Mouse (Mus musculus) 3T3-L1 (cell line): ENCODE measurements around the gene Snd1.

Source experiments
- DNase-seq: peaks from one replicate; pipeline ENCODE4 v3.0.0-alpha.2; 2015; ENCODE audit warnings: low read depth, low spot score

Gene Snd1

DNA sequence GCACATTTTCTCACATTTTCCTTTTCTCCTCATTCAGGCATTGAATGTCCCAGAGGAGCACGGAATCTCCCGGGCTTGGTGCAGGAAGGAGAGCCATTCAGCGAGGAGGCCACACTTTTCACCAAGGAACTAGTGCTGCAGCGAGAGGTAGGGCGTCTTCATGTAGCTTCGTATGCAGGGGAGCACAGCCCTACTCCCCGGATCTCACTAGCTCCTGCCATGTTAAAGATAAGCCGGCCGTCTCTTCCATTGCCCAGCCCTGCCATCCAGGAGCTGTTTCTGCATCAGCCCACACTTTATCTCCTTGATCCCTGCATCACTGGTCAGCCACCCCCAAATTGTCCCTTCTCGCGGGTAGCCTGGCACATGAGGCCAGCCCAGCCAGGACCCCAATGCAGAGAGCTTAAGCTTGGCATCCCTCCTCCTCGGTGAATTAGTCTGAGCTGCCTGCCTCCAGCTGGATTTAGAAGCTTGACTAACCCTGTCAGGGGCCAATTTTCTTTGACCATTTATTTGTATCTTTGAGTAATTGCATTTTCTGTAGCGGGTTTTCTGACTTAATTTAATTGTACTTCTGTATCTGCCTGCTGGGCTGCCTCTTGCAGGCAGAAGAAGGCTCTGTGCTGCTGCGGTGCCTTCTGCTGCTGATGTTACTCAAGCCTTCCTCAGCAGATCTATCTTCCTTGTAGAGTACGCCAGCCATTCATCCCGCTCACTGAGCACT is 321.0 kb downstream of the Snd1 start:
- DNase-seq, result no peak

GRCm38 (mm10) chr6:28799818-28800217 is 324.9 kb downstream of the Snd1 start:
- no peak for DNase-seq

GRCm38 (mm10) chr6:28800976-28801375 is 326.0 kb downstream of the Snd1 start:
- DNase-seq, result no peak

GRCm38 (mm10) chr6:28803678-28804279 is 328.8 kb downstream of the Snd1 start:
- no peak for DNase-seq

- DNase-seq, result no peak
Measured at GRCm38 (mm10) chr6:28804751-28805150, 329.8 kb downstream of the Snd1 start.

- DNase-seq, result no peak
Measured at GRCm38 (mm10) chr6:28813057-28813456, 338.1 kb downstream of the Snd1 start.

DNA sequence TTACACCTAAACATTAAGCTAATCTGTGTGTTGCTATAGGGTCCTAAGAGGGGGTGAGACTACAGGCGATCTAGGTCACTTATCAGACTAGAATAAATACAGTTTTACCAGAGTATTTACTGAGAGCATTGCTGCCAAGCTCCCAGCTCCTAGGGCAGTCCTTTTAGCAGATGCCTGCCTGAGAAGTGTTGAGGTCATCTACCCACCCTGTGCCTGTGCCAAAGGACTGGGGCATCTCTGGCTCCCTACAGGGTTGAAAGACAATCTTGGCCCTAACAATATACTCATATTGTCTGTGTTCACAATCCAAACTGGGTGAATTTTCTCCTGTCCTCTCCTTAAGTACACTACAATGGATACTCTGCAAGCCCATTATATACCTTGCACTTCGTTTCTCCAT is 340.0 kb downstream of the Snd1 start:
- DNase-seq, result no peak

DNA sequence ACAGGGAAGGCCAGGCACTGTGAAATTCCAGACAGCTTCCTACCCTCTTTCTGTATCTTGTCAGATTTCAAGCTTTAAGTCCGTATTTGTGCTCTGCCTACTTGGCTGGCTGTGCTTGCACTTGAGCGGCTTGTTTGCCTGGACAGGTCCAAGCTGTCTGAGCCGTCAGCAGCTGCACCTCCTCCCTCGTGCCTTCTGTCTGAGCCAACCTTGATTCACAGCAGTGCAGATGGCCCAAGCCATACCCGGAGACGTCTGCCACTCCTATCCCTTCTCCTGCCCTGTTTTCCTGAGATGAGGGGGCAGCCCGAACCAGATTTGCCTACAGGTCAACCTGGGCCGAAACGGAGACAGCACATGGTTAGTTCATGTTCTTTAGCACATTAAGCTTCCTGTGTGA is 342.1 kb downstream of the Snd1 start:
- DNase-seq, result no peak

DNA sequence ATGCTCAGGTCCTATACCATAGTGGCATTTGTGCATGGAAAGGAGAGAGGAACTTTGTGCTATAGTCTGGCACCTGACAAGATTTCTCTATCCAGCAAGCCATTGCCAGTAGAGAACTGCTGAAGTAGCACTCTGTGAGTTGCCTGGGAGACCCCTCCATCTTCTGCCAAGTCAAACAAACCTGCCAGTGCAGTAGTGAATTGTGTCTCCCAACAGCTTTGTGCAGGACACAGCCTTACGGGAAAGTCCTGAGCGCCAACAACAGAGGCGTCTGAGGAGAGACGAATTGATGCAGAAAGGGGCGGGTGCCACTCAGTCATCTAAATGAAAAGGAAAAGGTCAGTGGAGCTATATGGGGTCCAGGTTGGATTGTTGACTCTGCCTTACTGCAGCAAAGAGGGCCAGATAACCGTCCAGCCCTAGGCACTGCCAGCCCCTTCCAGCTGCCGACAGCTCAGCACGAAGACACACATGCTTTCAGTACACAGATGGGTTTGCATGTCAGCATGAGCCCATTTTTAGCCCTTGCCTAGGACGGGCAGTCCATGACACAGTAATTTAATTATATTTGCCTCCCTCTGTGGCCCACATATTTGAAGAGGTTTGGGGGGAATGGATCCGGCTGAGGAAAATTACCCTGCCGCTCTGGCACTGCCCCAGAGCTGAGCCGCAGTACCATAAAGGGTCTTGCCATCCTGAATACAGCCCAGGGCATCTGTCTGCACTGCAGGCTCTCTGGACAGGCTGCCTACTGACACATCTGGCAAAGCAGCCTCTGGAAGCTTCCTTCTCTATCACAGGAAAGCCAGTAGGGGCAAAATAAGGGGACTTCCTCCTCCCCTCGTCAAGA is 344.8 kb downstream of the Snd1 start:
- no peak for DNase-seq

DNA sequence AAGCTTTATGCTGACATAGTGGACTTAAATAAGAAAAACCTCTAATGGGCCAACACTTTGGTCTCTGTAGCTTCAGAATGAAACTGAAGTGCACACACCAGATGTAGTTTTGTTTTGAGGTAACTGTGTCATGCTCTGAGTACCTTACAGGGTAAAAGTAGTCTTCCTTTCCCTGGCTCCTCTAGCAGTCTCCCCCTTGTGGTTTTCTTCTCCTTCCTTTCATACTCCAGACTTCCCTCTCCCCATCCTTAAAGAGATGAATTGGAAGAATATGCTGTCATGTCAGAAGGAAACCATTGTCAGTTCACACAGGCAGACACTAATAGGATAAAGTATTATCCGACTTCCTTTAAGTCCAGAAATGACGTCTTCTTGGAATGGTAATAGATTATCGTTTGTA is 347.4 kb downstream of the Snd1 start:
- DNase-seq, result peak; percentile 50

- peak; percentile 77 for DNase-seq
Measured at GRCm38 (mm10) chr6:28823375-28823774, 348.4 kb downstream of the Snd1 start.

GRCm38 (mm10) chr6:28823802-28824201 is 348.9 kb downstream of the Snd1 start:
- peak; percentile 92 for DNase-seq

DNA sequence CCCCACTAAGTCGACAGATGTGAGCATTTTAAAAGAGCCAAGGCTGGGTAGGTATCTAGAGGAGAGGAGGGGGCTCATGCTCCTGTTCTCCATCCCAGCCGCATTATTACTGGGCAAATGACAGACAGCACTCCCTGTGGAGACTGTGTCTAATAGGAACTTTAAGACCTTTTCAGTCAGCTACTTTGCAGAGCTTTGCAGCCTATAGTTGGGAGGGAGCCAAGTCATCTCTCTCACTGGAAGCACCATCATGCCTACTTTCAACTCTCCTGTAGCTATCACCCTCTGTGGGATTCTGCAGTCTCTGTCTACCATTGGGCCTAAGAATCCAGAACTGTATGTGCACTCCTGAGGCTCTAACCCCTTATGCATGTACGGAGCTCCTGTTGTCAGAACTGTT is 351.0 kb downstream of the Snd1 start:
- peak; percentile 29 for DNase-seq

DNA sequence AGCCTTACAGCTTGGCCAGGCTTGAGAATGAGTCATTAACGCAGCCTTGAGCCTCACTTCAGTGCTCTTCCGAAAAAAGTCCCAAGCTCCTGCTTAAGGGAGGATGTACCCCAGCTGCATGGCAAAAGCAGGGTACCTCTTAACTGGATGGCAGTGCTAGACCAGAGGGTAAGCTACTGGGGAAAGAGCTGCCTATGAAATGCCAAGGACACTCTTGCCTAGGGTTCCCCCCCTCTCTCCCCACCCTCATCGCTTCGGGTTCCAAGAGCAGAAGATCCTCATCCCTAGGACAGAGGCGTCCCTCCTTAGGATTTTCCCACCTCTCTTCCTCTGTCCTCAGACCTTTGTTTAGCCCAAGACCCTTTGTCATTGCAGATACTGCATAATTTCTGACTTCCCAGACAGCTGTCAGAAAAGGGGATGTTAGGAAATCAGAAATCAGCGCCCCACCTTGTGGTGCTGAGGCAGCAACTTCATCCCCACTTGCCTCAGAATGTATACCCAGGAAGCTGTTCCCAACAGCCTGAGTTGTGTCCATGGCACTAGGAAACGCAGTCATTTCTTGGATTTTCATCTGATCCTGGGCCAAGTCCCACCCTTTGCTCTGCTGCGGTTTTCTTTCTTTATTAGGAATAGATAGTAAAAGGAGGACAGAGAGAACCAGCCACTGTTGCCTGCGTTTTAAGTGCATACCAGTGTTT is 351.9 kb downstream of the Snd1 start:
- DNase-seq, result peak; percentile 34

- DNase-seq, result peak; percentile 36
Measured at GRCm38 (mm10) chr6:28827565-28827964, 352.6 kb downstream of the Snd1 start.

GRCm38 (mm10) chr6:28828593-28828992 is 353.7 kb downstream of the Snd1 start:
- DNase-seq, result peak; percentile 76

GRCm38 (mm10) chr6:28830306-28830705 is 355.4 kb downstream of the Snd1 start:
- DNase-seq, result no peak

- DNase-seq, result no peak
Measured at GRCm38 (mm10) chr6:28831011-28831853, 356.3 kb downstream of the Snd1 start, which contains the start of gene Lrrc4. TSS of gene Lrrc4 (minus strand) at chr6:28831747.

DNA sequence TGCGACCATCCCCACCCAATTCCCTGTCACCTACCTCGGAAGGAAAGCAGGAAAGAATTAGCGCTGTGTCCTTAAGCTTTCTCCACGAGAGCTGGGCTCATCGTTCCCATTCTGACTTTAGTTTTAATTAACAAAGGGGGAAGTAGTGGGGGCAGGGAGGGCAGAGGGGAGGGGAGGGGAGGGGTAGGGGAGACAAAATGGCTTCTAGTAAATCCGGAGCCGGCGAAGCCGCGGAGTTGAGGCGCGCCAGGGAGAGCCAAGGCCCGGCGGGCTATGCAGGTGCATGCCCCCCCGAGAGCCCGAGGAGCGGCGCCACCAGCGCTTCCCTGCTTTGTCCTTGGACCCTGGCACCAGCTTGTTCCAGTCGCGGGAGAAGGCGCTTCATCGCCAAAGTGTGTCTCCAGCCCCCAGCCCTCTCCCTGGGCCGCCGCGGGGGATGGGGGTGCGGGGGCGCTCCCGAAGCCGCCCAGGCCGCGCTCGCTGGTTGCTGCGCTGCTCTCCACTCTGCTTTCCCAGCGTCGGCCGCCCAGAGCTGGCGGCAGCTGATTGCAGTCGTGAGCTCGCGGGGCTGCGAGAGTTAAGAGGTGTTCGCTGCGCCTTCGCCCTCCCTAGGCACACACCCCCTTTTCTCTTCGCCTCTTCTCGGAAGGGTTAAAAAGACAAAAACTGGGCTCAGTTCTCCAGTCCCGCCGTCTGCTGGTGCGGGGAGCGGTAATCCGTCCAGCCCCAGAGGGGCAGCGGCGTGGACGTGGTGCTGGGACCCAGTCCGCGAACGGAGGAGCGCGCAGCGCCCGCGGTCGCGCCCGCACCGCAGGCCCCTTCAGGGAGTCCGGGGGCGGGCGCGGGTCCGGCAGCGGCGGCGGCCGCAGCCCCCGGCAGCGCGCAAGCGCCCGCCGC is 357.2 kb downstream of the Snd1 start:
- no peak for DNase-seq

DNA sequence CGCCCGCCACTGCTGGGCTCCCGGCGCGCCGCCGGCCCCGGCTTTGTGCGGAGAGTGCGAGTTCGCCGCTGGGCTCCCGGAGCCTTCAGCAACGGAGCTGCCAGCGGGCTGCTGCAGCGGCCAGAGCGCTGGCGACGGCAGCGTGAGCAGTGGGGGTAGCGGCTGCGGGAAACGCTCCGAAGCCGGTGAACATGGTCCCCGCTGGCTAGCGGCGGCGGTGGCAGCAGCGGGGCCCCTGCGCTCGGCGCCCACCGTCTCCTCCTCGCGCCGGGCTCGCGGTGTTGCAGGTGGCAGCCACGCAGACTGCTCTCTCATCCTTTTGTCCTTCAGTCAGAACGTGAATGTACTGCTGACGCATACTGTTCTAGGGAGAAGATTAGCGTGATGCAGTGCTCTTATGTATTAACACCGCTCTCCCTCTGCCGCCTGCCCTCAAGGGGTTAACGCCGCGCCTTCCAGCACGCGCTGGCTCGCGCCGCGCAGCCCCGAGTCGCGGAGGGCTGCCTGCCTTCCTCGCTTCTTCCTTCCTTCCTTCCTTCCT is 357.9 kb downstream of the Snd1 start:
- no peak for DNase-seq
